Mouse (Mus musculus) hindlimb bud, embryonic 11.5 days (tissue): ENCODE results near the gene Ccdc126.
"Not testable (repeated sequence)": the region's sequence is repeated elsewhere in the genome, so short reads cannot be mapped to it uniquely, and the experiment has no call there.

Experiments used
- DNase-seq: peaks from one replicate; pipeline ENCODE4 v3.0.0-alpha.2; 2012; ENCODE audit warnings: low read depth, low spot score; ENCODE audit errors: extremely low spot score

The Ccdc126 gene

GRCm38 (mm10) chr6:49318966-49319594, at the start of gene Ccdc126:
TSS of gene Ccdc126 (plus strand) at chr6:49319274.
- DNase-seq = peak; percentile 81

DNA sequence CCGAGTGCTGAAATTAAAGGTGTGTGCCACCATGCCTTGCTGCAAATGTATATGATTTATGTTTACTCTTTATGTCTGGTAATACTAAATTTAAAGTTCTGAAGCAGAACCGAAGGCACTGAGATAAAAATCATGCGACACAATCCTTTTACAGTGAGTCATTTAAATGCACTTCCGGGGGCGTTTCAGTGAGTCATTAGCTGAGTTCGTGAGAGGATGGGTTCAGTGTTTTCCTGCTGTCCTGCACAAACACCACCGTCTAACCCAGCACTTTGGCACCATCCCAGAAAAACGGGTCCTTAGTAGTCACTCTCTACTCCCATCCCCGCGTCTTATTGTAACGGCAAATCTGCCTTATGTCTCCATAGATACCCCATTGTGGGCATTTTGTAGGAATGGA, 49.2 kb upstream of the Ccdc126 start:
- DNase-seq = no peak

- no peak for DNase-seq
Measured at GRCm38 (mm10) chr6:49271815-49272214, 47.3 kb upstream of the Ccdc126 start.

DNA sequence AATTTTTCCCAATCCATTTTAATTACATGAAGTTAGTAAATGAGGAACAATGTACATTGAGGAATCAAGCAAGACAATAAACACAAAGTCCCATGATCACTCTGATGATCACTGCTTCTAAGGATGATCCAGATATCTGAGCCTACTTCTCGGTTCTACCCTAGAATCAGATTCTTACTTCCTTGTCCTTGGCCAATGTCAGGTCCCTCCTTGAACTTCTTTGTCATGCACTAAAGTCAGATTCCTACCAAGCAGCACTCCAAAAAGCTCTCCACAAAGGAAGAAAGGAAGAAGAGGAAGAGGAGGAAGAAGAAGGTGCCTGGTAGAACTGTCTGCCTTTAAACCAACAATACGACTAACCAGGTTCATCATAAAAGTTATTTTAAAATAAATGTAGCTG, 46.2 kb upstream of the Ccdc126 start:
- no peak for DNase-seq

GRCm38 (mm10) chr6:49273934-49274333, 45.1 kb upstream of the Ccdc126 start:
- no peak for DNase-seq

- DNase-seq = no peak
Measured at GRCm38 (mm10) chr6:49274416-49275091, 44.5 kb upstream of the Ccdc126 start.

GRCm38 (mm10) chr6:49275296-49275695, 43.8 kb upstream of the Ccdc126 start:
- DNase-seq = no peak

GRCm38 (mm10) chr6:49280942-49281341, 38.1 kb upstream of the Ccdc126 start:
- DNase-seq = no peak

DNA sequence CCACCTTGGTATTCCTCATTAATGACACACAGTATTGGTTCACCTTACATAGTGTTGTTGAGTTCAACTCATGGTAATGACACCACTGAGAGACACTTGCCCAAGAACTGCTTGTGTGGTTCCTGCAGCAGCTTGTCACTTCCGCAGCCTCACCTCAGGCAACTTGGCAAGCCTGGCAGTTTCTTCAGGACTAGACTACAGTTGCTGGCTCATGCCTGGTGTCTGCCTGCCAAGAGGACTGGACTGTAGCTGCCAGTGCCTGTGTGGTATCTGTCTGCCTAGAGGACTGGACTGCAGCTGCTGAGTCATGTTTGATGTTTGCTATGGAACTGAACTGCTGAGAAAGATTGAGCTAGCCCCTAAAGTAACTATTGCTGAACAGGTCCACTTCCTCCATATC, 37.0 kb upstream of the Ccdc126 start:
- no peak for DNase-seq

- no peak for DNase-seq
Measured at GRCm38 (mm10) chr6:49298286-49298685, 20.8 kb upstream of the Ccdc126 start.

GRCm38 (mm10) chr6:49314821-49315220, 4.3 kb upstream of the Ccdc126 start:
- DNase-seq = not testable (repeated sequence)

DNA sequence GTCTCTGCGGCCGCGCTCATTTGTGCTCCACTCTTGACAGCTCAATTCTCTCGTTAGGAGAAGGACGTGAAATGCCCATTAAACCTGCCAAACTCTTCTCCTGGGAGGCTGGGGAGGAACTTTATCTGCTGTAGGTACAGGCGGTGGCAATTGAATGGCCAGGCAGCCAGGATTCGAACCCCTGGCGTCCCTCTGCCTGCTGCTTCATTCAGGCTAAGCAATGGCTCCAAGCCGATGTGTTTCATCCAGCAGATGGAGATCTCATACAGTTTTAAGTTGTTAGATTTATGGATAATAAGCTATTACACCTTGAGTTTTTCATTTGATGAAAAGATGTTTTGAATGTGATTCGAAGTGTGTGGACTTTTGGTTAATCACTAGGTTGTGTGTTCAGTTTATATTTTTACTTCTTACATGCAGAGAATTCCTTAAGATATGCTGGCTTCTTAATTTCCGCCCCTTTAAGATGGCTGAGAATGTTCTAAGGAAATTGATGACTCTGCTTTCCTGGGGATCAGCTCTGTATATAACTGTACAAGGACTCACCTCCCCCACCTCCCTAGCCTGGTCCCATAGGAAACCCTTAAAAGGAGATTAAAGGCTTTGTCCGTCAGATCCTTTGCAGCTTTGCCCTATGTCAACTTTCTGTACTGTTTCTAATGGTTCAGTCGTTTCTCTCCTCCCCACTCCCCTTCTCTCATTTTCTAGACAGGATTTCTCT, 681 bp downstream of the Ccdc126 start:
- no peak for DNase-seq

DNA sequence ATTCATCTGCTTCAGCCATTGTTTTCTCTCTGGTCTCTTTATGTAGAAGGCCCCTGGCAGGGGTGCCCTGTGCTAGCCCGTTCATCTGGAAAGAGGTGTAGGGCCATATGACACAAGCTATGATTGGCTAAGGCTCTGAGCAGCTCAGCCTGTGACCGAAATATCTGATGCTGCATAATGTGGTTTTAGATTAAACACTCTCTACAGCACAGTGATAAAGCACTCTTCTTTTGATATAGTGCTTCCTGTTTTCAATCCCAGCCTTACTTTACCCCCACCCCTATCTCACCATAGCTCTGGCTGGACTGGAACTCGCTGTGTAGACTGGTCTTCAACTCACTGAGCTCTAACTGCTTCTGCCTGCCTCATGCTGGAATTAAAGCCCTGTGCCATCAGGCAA, 2.3 kb downstream of the Ccdc126 start:
- no peak for DNase-seq

DNA sequence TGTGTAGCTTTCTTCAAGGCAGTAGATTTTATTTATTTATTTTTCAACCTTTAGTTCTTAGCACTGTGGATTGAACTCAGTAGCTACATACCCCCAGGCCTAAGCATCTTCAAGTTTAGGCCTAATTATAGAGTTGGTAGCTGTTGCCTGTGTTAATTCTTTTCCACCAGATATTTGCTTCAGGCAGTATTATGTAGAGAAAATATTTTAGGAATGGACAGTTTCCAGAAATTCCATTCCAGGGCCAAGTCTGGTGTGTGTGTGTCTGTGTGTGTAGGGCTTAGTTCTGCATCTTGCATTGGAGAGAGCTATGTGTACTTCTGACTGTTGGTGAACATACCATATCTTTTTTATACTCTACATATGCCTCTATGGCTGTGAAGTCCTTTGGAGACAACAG, 3.0 kb downstream of the Ccdc126 start:
- DNase-seq = no peak

- no peak for DNase-seq
Measured at GRCm38 (mm10) chr6:49322986-49323385, 3.9 kb downstream of the Ccdc126 start.

- DNase-seq = no peak
Measured at GRCm38 (mm10) chr6:49324528-49324927, 5.5 kb downstream of the Ccdc126 start.

- DNase-seq = no peak
Measured at GRCm38 (mm10) chr6:49325294-49325693, 6.2 kb downstream of the Ccdc126 start.

GRCm38 (mm10) chr6:49326846-49327245, 7.8 kb downstream of the Ccdc126 start:
- DNase-seq = no peak

GRCm38 (mm10) chr6:49331369-49332059, 12.4 kb downstream of the Ccdc126 start:
- DNase-seq = no peak

GRCm38 (mm10) chr6:49332060-49332370, 12.9 kb downstream of the Ccdc126 start:
- no peak for DNase-seq

GRCm38 (mm10) chr6:49338566-49338965, 19.5 kb downstream of the Ccdc126 start:
- no peak for DNase-seq

- DNase-seq = no peak
Measured at GRCm38 (mm10) chr6:49339145-49339544, 20.1 kb downstream of the Ccdc126 start.
